Mouse (Mus musculus) cortical plate, adult 2 months (tissue): Measurements from ENCODE around the gene Chd2.

ENCODE experiments used
- CTCF ChIP-seq: fragments of 200-500 bp; IDR thresholded peaks from 2 replicates; pipeline ENCODE4 v1.5.1; 2011; ENCODE audit warnings: mild to moderate bottlenecking, control low read depth, low read length; ENCODE audit not compliant: insufficient read depth; ENCODE audit errors: extremely low read depth
- POLR2A ChIP-seq: fragments of 200-500 bp; IDR thresholded peaks from 2 replicates; pipeline ENCODE4 v1.6.1; 2011; ENCODE audit warnings: mild to moderate bottlenecking, low read length, control low read depth; ENCODE audit not compliant: insufficient read depth; ENCODE audit errors: extremely low read depth

DNA sequence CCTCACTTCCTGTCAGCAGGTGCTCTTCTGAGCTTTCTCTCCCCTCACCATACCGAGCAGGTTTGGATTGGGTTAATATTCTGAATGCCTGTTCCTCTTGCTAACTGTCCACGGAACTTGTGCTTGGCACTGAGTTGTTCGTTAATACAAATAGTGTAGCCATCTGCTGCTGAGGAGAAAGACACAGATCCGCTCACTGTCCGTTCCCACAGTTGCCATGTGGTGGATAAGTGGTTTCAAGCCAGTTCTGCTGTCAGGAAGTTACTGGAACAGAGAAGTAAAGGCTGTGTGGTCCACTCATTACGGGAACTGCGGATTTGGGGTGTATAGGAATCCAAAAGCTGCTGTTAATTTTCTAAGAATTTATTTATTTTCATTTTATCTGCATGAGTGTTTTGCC lies 158.8 kb downstream of the Chd2 start:
- TF ChIP-seq CTCF (no peak), POLR2A (no peak)
